Mouse (Mus musculus) kidney, postnatal 4 days (tissue): Measurements from ENCODE around the gene Rab26.

Source experiments
- DNase-seq, 2 experiments: peaks; one replicate each; pipeline ENCODE4 v3.0.0; 2021; ENCODE audit warnings: mixed read lengths in 2 of 2

Gene Rab26

GRCm38 (mm10) chr17:24506332-24507070, 27.5 kb downstream of the Rab26 start:
- DNase-seq = peak in 1 of 2 experiments; percentile 48

GRCm38 (mm10) chr17:24505286-24505955, 28.6 kb downstream of the Rab26 start:
- DNase-seq = no peak

GRCm38 (mm10) chr17:24504085-24504484, 29.9 kb downstream of the Rab26 start:
- no peak for DNase-seq

- peak in 1 of 2 experiments; percentile 35 for DNase-seq
These were observed 31.8 kb downstream of the Rab26 start for GRCm38 (mm10) chr17:24502208-24502607.

- DNase-seq = no peak
These were observed 38.0 kb downstream of the Rab26 start for GRCm38 (mm10) chr17:24496026-24496425.

GRCm38 (mm10) chr17:24495443-24495842, 38.6 kb downstream of the Rab26 start:
- no peak for DNase-seq

GRCm38 (mm10) chr17:24494627-24495335, 39.2 kb downstream of the Rab26 start:
- DNase-seq = peak; percentile 69 to 75

- peak in 1 of 2 experiments; percentile 51 for DNase-seq
These were observed 43.6 kb downstream of the Rab26 start for GRCm38 (mm10) chr17:24490399-24490798.

- no peak for DNase-seq
These were observed 44.6 kb downstream of the Rab26 start for GRCm38 (mm10) chr17:24489265-24490030.

GRCm38 (mm10) chr17:24488662-24489264, 45.2 kb downstream of the Rab26 start:
- peak; percentile 58 to 72 for DNase-seq

GRCm38 (mm10) chr17:24488186-24488661, 45.8 kb downstream of the Rab26 start, which contains the start of gene Caskin1:
Caskin1 (plus strand) TSS chr17:24488601.
- DNase-seq = peak; percentile 52 to 70

GRCm38 (mm10) chr17:24485090-24485860, 48.7 kb downstream of the Rab26 start:
- DNase-seq = peak; percentile 47 to 57

GRCm38 (mm10) chr17:24483495-24483894, 50.5 kb downstream of the Rab26 start:
- no peak for DNase-seq

GRCm38 (mm10) chr17:24481027-24481815, 52.8 kb downstream of the Rab26 start:
- DNase-seq = no peak

GRCm38 (mm10) chr17:24480201-24480826, 53.7 kb downstream of the Rab26 start:
- DNase-seq = peak; percentile 45 to 56

GRCm38 (mm10) chr17:24479431-24479830, 54.6 kb downstream of the Rab26 start:
- no peak for DNase-seq

- peak; percentile 99 for DNase-seq
These were observed 55.2 kb downstream of the Rab26 start, which contains the start of gene Mlst8 for GRCm38 (mm10) chr17:24478663-24479380. Mlst8 (minus strand) TSS chr17:24479078.

- DNase-seq = peak in 1 of 2 experiments; percentile 39
These were observed 55.9 kb downstream of the Rab26 start for GRCm38 (mm10) chr17:24477985-24478600.
